Comparison of ENCODE assay signal across 7 mouse cellular contexts in the genomic region with DNA sequence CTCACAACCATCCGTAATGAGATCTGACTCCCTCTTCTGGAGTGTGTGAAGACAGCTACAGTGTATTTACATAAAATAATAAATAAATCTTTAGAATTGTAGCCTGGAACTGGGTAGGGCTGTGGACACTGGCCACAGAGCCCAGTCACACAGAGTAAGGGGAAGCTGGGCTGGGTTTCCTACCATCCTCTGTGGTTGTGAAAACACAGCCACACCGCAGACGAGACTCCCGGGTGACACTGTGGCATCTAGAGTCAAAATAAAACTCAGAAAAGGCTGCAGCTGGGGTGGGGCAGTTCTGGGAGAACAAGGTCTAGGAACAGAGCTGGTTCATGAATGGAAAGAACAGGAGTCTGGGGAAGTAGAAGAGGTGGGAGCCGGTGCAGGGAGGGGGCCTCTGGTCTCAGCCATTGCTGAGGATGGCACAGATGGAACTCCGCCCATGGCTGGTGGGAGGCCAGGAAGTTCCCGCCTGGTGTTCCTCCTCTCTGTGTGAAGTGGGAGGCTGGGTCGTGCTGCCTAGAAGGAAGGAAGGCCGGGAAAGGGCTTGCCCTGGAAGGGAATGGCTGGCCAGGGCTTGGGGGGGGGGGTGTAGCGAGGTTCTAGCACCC. TPM values are rescaled to one million over a fixed set of nuclear protein-coding genes. Genes with fewer than 3 reads are reported as not detected.
DNase-seq lines count a peak whose midpoint lies in the region; ATAC-seq lines count a peak whose summit lies in the region.

No protein-coding gene starts in this region.

- peak; percentile 71 for DNase-seq in layer of hippocampus, adult 11-12 months (ENCODE audit: low spot score)
- no peak for DNase-seq in layer of hippocampus, adult 9-10 months (ENCODE audit: low spot score)
- peak; percentile 69 for DNase-seq in cerebellum, adult 9-10 months
- DNase-seq in heart, adult 9 months (ENCODE audit: low spot score in 2 of 2): peak; percentile 62 to 70
- peak; percentile 66 to 81 for DNase-seq in left cerebral cortex, postnatal 36 days (ENCODE audit: low spot score in 2 of 2)
- peak; percentile 68 to 71 for DNase-seq in right cerebral cortex, adult 2 months (ENCODE audit: low spot score in 2 of 2)

- intact Hi-C loops in left cerebral cortex, postnatal 36 days (cut with DNase I): no loop called here

- no peak for ATAC-seq in erythroid progenitor cell, adult 5-6 weeks (replicated peaks; ENCODE audit: low FRiP score, poor library complexity, severe bottlenecking)

RNA-seq across cellular contexts. Expression of a gene that starts 15.2 kb away (rescaled TPM):
- total RNA-seq in left cerebral cortex, postnatal 36 days (2021): 10 to 100 TPM; 65.2 to 69.9 TPM
- 2.5 and 5.0 TPM in 2 replicates for total RNA-seq in erythroid progenitor cell, adult 5-6 weeks (2015; ENCODE audit: low replicate concordance)
- total RNA-seq in erythroid progenitor cell, adult 5-6 weeks (2017; ENCODE audit: low replicate concordance): 3.4 and 4.0 TPM in 2 replicates

Comparison
In these comparisons a context has a peak if more than half of its experiments do, and no peak if none do; other contexts are left out.
1. RNA of a gene that starts 15.2 kb away (total RNA-seq): 65.2 to 69.9 TPM in left cerebral cortex, postnatal 36 days; 2.5 to 5.0 TPM in erythroid progenitor cell, adult 5-6 weeks; every median in the first group is over 10 times any median in the second.